Mouse (Mus musculus) skeletal muscle tissue, postnatal 0 days (tissue): ENCODE results near the gene Gmfb. TPM values are rescaled to one million over a fixed set of nuclear protein-coding genes. Genes with fewer than 3 reads are reported as not detected.

ENCODE experiments used
- polyA plus RNA-seq: library from polyadenylated mRNA; unstranded; fragments of >200 nt; fragmentation: Nextera tagmentation; extraction: Ambion mirVana; gene quantifications from 2 replicates; pipeline ENCODE4 v1.2.1, GENCODE M21; 2015

Gmfb gene
- 43.0 and 47.1 TPM in 2 replicates for polyA plus RNA-seq

GRCm38 (mm10) chr14:46821873-46822716 lies at the start of gene Gmfb:
Gene Gmfb, minus strand, starts transcription at chr14:46822242.

GRCm38 (mm10) chr14:46831837-46832333 lies 9.8 kb upstream of the Gmfb start, which contains the start of gene Cgrrf1:
Gene Cgrrf1, plus strand, starts transcription at chr14:46832125.

GRCm38 (mm10) chr14:46787787-46788504 lies 34.1 kb downstream of the Gmfb start, which contains the start of gene Cnih1:
Gene Cnih1, minus strand, starts transcription at chr14:46788411.

GRCm38 (mm10) chr14:46760355-46761029 lies 61.5 kb downstream of the Gmfb start, which contains the start of gene Cdkn3:
Gene Cdkn3, plus strand, starts transcription at chr14:46760541.

Other genes starting within 250 kb of the Gmfb start
- gene Cdkn3, start 61.7 kb downstream of the Gmfb start, polyA plus RNA-seq: 17.6 and 19.6 TPM in 2 replicates
- gene Cnih1, start 33.8 kb downstream of the Gmfb start, polyA plus RNA-seq: 112 and 123 TPM in 2 replicates
- 51.0 and 52.3 TPM in 2 replicates for gene Cgrrf1, start 9.9 kb upstream of the Gmfb start, polyA plus RNA-seq
- gene Samd4, start 60.6 kb upstream of the Gmfb start, polyA plus RNA-seq: 14.2 and 14.9 TPM in 2 replicates